30 mouse cellular contexts compared by ENCODE assay signal in the genomic region with DNA sequence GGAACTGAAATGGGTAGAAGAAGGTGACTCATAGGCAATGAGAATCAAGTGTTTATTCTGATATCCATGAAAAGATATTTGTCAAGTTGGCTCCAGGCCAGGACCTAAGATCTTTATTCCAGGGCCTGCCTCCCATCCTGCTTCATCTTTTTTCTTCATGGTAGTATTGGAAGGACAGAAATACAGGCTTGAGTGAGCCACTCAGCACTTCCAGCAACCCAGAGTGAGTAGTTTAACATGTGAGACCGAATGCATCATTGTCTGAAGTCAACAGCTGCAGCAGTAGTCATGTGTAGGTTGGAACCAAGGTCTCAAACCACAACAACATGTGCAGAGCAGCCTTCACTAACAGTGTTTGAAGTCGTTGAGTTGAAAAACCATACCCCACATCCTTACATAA.
DNase-seq lines count a peak whose midpoint lies in the region; ATAC-seq lines count a peak whose summit lies in the region.
"Had no signal": no experiment of that assay in that cellular context is flagged by ENCODE, and none has a peak within 500 bp of the region (broad histone marks: within the 10 kb centered on the region; RNA-seq: fewer than 3 reads in every experiment).

No protein-coding gene starts in this region.

- no peak for ATAC-seq in embryonic facial prominence, embryonic 14.5 days (ENCODE audit: low read depth)
- no peak for ATAC-seq in megakaryocyte, adult 5-6 weeks (ENCODE audit: poor library complexity, severe bottlenecking)
- ATAC-seq: forebrain, embryonic 14.5 days; hindbrain, postnatal 0 days; intestine, postnatal 0 days had no signal

- peak; percentile 16 for DNase-seq in embryonic facial prominence, embryonic 14.5 days (ENCODE audit: low spot score)
- no peak for DNase-seq in embryonic facial prominence, embryonic 10.5 days (ENCODE audit: low spot score)
- peak; percentile 14 for DNase-seq in layer of hippocampus, adult 9-11 months
- DNase-seq in layer of hippocampus, postnatal 25 days (ENCODE audit: extremely low spot score in 1 of 2, low spot score in 1 of 2), result no peak
- DNase-seq in Muller cell, postnatal 12 days (ENCODE audit: inconsistent ontology term), result peak; percentile 15
- DNase-seq in left cerebral cortex, postnatal 36 days (ENCODE audit: low spot score in 2 of 2), result peak; percentile 27 to 33
- DNase-seq in adrenal gland, adult 2 months, result no peak
- DNase-seq: adrenal gland, postnatal 36 days; cerebellum, adult 11 months; cerebellum, postnatal 10 days; gastrocnemius, postnatal 25 days; heart, adult 18-20 months; heart, postnatal 14 days; kidney, postnatal 36 days; liver; lung, postnatal 36 days; midbrain, embryonic 14.5 days; retina, postnatal 1 day; spleen, adult 18-20 months; thymus, postnatal 14 days had no signal

- H3K27ac ChIP-seq in embryonic facial prominence, embryonic 14.5 days (replicated peaks; ENCODE audit: low read depth, low read length), result no peak overlapping the region
- H3K27ac ChIP-seq in embryonic facial prominence, embryonic 10.5 days (replicated peaks), result no peak overlapping the region
- H3K27ac ChIP-seq: embryonic facial prominence, embryonic 12.5 days; heart, embryonic 13.5 days; hindbrain, postnatal 0 days; liver, embryonic 15.5 days; lung, embryonic 15.5 days; neural tube, embryonic 12.5 days had no signal

- H3K27me3 ChIP-seq in embryonic facial prominence, embryonic 14.5 days (replicated peaks; ENCODE audit: control insufficient read depth, insufficient read depth, low read length), result no peaks in the 10 kb centered on the region
- no peaks in the 10 kb centered on the region for H3K27me3 ChIP-seq in embryonic facial prominence, embryonic 10.5 days (replicated peaks; ENCODE audit: low read depth, poor library complexity, severe bottlenecking)
- H3K27me3 ChIP-seq: embryonic facial prominence, embryonic 12.5 days; heart, embryonic 13.5 days; liver, embryonic 15.5 days; lung, embryonic 15.5 days; neural tube, embryonic 12.5 days had no signal

- intact Hi-C loops in left cerebral cortex, postnatal 36 days (cut with DNase I), result no loop called here

- no peaks in the 10 kb centered on the region for H3K9me3 ChIP-seq in embryonic facial prominence, embryonic 14.5 days (ENCODE audit: control insufficient read depth, low read length)
- no peaks in the 10 kb centered on the region for H3K9me3 ChIP-seq in embryonic facial prominence, embryonic 10.5 days
- H3K9me3 ChIP-seq: embryonic facial prominence, embryonic 12.5 days; heart, embryonic 13.5 days; liver, embryonic 15.5 days; lung, embryonic 15.5 days; neural tube, embryonic 12.5 days had no signal

- no peaks in the 10 kb centered on the region for H3K4me1 ChIP-seq in embryonic facial prominence, embryonic 14.5 days (ENCODE audit: control insufficient read depth, insufficient read depth, low read length)
- no peaks in the 10 kb centered on the region for H3K4me1 ChIP-seq in embryonic facial prominence, embryonic 10.5 days
- H3K4me1 ChIP-seq: embryonic facial prominence, embryonic 12.5 days; heart, embryonic 13.5 days; liver, embryonic 15.5 days; lung, embryonic 15.5 days; neural tube, embryonic 12.5 days had no signal

- 39% methylated on average over 2 of the region's 2 CpGs for WGBS in embryonic facial prominence, embryonic 14.5 days
- 70% methylated on average over 2 of the region's 2 CpGs for WGBS in embryonic facial prominence, embryonic 10.5 days

- no peaks in the 10 kb centered on the region for H3K36me3 ChIP-seq in embryonic facial prominence, embryonic 14.5 days (ENCODE audit: control insufficient read depth, insufficient read depth, low read length)
- no peaks in the 10 kb centered on the region for H3K36me3 ChIP-seq in embryonic facial prominence, embryonic 10.5 days (replicated peaks)
- H3K36me3 ChIP-seq: embryonic facial prominence, embryonic 12.5 days; heart, embryonic 13.5 days; liver, embryonic 15.5 days; lung, embryonic 15.5 days; neural tube, embryonic 12.5 days had no signal

- H3K9ac ChIP-seq in embryonic facial prominence, embryonic 14.5 days (ENCODE audit: low read depth, low read length), result no peak overlapping the region
- H3K9ac ChIP-seq: embryonic facial prominence, embryonic 12.5 days; heart, embryonic 13.5 days; liver, embryonic 15.5 days; lung, embryonic 15.5 days; neural tube, embryonic 12.5 days had no signal

- no peak overlapping the region for H3K4me3 ChIP-seq in embryonic facial prominence, embryonic 14.5 days (ENCODE audit: low read depth, low read length)
- H3K4me3 ChIP-seq in embryonic facial prominence, embryonic 10.5 days, result no peak overlapping the region
- H3K4me3 ChIP-seq: embryonic facial prominence, embryonic 12.5 days; erythroblast, embryonic 14.5 days; heart, embryonic 13.5 days; liver, embryonic 15.5 days; lung, embryonic 15.5 days; neural tube, embryonic 12.5 days had no signal

- H3K4me2 ChIP-seq in embryonic facial prominence, embryonic 14.5 days (ENCODE audit: low read depth, low read length), result no peak overlapping the region
- H3K4me2 ChIP-seq: embryonic facial prominence, embryonic 12.5 days; heart, embryonic 13.5 days; liver, embryonic 15.5 days; lung, embryonic 15.5 days; neural tube, embryonic 12.5 days had no signal

Comparison
In these comparisons a context has a peak if more than half of its experiments do, and no peak if none do; other contexts are left out.
1. DNase-seq: peak in embryonic facial prominence, embryonic 14.5 days (single experiment), layer of hippocampus, adult 9-11 months (single experiment), Muller cell, postnatal 12 days (single experiment) and left cerebral cortex, postnatal 36 days (2 of 2); none in embryonic facial prominence, embryonic 10.5 days (single experiment), layer of hippocampus, postnatal 25 days (0 of 2) and adrenal gland, adult 2 months (single experiment).